Mouse (Mus musculus) kidney, adult 2 months (tissue): ENCODE data around the gene Ash1l.

ENCODE experiments used
- CTCF ChIP-seq: fragments of 200-500 bp; conservative IDR thresholded peaks from 2 replicates; pipeline ENCODE4 v1.5.1; 2011; ENCODE audit warnings: low read depth, mild to moderate bottlenecking, control low read depth, low read length, moderate library complexity, mixed read lengths; ENCODE audit not compliant: insufficient read depth, insufficient read length
- POLR2A ChIP-seq: fragments of 200-500 bp; IDR thresholded peaks from one replicate; pipeline ENCODE4 v1.6.1; 2011; ENCODE audit warnings: low read depth, low read length, control low read depth

DNA sequence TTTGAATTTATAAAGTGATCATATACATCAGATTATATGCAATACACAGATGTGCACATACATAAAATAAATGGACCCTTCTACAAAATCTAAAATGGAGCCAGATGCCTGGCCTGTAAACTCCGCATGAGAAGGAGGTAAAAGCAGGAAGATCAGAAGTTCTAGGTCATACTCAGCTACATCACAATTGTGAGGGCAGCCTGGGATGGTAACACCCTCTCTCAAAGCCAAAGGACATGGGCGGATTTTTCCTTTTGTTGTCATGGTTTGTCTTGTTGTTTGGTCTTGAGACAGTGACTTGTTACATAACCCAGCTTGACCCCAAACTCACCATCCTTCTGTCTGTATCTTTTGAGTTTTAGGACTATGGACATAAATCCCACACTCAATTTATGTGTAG, 44.7 kb upstream of the Ash1l start:
- no peak for TF ChIP-seq POLR2A
- no peak for TF ChIP-seq CTCF
